Mouse (Mus musculus): ENCODE results near the gene Zc3h14. TPM values are rescaled to one million over a fixed set of nuclear protein-coding genes. Genes with fewer than 3 reads are reported as not detected.

The Zc3h14 gene
- total and polyA plus RNA-seq, 2 experiments from 2014 or later: 113 to 130 TPM

DNA sequence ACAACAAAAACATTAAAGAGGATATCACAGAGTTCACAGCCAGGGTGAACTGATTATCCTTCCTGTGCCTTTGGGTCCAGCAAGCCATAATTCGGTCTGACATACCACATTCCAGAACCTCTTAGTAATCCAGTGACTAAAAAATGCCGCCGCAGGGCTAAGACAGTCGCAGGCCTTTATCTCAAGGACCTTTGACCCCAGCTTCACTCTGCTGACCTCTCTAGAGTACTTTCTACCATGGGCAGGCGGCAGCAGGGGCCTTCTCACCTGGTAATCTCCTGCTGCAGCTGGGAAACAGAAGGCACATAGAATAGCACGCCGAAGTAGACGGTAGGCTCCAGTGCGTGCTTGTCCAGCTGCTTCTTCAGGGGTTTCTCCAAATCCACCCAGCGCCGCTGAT, 32.0 kb upstream of the Zc3h14 start:
- no peak overlapping the region for H3K4me3 ChIP-seq (ENCODE audit: low read depth, low read length)
- no peaks in the 10 kb centered on the region for H3K27me3 ChIP-seq (ENCODE audit: insufficient read depth, low read length)
- DNase-seq: no peak
- ATAC-seq: no peak
- no peaks in the 10 kb centered on the region for H3K9me3 ChIP-seq (ENCODE audit: low read length)
- no peak overlapping the region for H3K9ac ChIP-seq
- no peak overlapping the region for H3K4me2 ChIP-seq (ENCODE audit: low read depth)
- no peak for TF ChIP-seq CTCF (IDR thresholded peaks at IDR 0.05; ENCODE audit: low read depth)
- H3K4me1 ChIP-seq (ENCODE audit: insufficient read depth): no peaks in the 10 kb centered on the region
- no peaks in the 10 kb centered on the region for H3K36me3 ChIP-seq (ENCODE audit: insufficient read depth)
- H3K27ac ChIP-seq (ENCODE audit: low read depth, low read length): no peak overlapping the region
- WGBS: 41% methylated on average over 11 of the region's 11 CpGs

DNA sequence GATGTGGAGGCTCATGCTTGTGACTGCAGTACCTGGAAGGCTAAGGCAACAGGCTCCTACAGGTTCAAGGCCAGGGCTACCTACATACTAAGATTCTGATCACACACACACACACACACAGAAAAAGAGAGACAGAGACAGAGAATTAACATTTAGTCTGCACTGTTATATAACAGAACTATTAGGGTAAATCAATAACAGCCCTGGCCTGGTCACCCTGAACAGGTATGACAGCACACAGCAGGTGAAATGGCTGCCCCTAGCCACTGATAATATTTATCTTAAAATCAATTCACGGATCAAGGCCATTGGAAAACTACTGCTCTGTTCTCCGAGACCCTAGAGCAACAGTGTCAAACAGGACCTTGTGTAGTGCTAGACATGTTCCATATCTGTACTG, 30.6 kb upstream of the Zc3h14 start:
- no peak overlapping the region for H3K4me2 ChIP-seq (ENCODE audit: low read depth)
- H3K36me3 ChIP-seq (ENCODE audit: insufficient read depth): no peaks in the 10 kb centered on the region
- DNase-seq (no peak), ATAC-seq (no peak)
- H3K9me3 ChIP-seq (ENCODE audit: low read length): no peaks in the 10 kb centered on the region
- TF ChIP-seq CTCF (IDR thresholded peaks at IDR 0.05; ENCODE audit: low read depth): no peak
- H3K27ac ChIP-seq (ENCODE audit: low read depth, low read length): no peak overlapping the region
- WGBS: 94% methylated on average over 2 of the region's 2 CpGs
- peaks cover 8% of the 10 kb centered on the region; the same call in 1 of the 2 replicates for H3K4me1 ChIP-seq (ENCODE audit: insufficient read depth)
- H3K4me3 ChIP-seq (ENCODE audit: low read depth, low read length): no peak overlapping the region
- H3K9ac ChIP-seq: no peak overlapping the region
- H3K27me3 ChIP-seq (ENCODE audit: insufficient read depth, low read length): no peaks in the 10 kb centered on the region

DNA sequence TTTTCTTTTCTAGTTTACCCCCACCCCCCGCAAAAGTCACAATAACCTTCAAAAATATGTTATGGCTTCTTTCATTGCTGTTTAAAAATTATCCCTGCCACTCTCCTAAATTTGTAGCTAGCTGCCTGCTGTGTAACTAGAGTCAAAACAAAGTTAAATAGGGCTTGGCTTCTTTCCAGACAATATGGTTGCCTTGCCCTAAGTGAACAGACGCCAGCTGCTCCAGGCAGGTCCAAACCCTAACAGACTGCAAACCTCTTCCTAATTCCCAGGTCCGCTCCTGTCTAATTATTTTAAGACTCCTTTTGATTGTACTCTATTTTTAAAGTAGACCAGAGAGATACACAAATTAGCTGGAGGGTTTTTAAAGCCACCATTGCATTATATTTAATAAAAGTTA, 26.1 kb upstream of the Zc3h14 start:
- H3K36me3 ChIP-seq (ENCODE audit: insufficient read depth): no peaks in the 10 kb centered on the region
- H3K9me3 ChIP-seq (ENCODE audit: low read length): no peaks in the 10 kb centered on the region
- no peaks in the 10 kb centered on the region for H3K27me3 ChIP-seq (ENCODE audit: insufficient read depth, low read length)
- no peak overlapping the region for H3K4me2 ChIP-seq (ENCODE audit: low read depth)
- no peak overlapping the region for H3K9ac ChIP-seq
- no peak for TF ChIP-seq CTCF (IDR thresholded peaks at IDR 0.05; ENCODE audit: low read depth)
- WGBS: 26% methylated on average over 3 of the region's 3 CpGs
- H3K27ac ChIP-seq (ENCODE audit: low read depth, low read length): no peak overlapping the region
- ATAC-seq (peak; percentile 64; the same call in 1 of the 2 replicates), DNase-seq (peak; percentile 41)
- no peak overlapping the region for H3K4me3 ChIP-seq (ENCODE audit: low read depth, low read length)
- H3K4me1 ChIP-seq (ENCODE audit: insufficient read depth): peaks cover 8% of the 10 kb centered on the region; the same call in 1 of the 2 replicates

DNA sequence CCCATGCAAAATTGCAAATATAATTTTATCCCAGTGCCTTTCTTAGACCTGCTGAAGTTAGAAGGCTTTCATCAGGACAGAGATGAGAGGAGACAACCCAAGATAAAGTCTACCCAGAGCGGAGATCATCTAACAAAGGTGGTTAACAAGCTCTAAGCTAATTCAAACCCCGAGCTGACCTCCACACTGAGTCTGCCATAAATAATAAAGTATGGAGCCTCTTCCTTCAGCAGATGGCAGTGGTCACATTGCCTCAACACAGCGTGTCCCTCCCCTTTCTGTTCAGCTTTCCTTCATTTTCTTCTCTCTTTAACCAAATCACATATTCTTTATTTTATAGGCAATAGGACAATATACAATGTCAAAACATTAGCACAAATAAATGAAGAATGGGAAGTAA, 25.7 kb upstream of the Zc3h14 start:
- Histone ChIP-seq H3K9ac (no peak overlapping the region), H3K36me3 (ENCODE audit: insufficient read depth) (no peaks in the 10 kb centered on the region), H3K4me2 (ENCODE audit: low read depth) (no peak overlapping the region), H3K4me1 (ENCODE audit: insufficient read depth) (peaks cover 8% of the 10 kb centered on the region; the same call in 1 of the 2 replicates), H3K9me3 (ENCODE audit: low read length) (no peaks in the 10 kb centered on the region), H3K27ac (ENCODE audit: low read depth, low read length) (no peak overlapping the region), H3K27me3 (ENCODE audit: insufficient read depth, low read length) (no peaks in the 10 kb centered on the region), H3K4me3 (ENCODE audit: low read depth, low read length) (no peak overlapping the region)
- DNase-seq (no peak), ATAC-seq (no peak)
- TF ChIP-seq CTCF (IDR thresholded peaks at IDR 0.05; ENCODE audit: low read depth): no peak
- 38% methylated on average over 3 of the region's 3 CpGs for WGBS

DNA sequence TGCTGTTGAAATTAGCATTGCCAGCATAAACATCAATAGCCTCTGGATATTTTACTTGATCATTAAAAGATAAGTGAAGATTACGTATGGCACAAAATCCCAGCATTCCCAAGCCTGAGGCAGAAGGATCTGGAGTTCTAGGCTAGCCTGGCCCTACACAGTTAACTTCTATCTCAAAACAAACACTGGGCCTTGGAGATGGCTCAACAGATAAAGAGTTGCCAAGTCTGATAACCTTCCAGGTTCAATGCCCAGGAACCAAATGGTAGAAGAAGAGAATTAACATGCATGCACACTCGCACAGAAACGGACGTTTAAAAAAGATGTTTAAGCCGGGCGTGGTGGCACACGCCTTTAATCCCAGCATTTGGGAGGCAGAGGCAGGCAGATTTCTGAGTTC, 22.5 kb upstream of the Zc3h14 start:
- no peaks in the 10 kb centered on the region for H3K36me3 ChIP-seq (ENCODE audit: insufficient read depth)
- no peak for ATAC-seq
- H3K4me2 ChIP-seq (ENCODE audit: low read depth): no peak overlapping the region
- WGBS: 94% methylated on average over 7 of the region's 7 CpGs
- H3K27me3 ChIP-seq (ENCODE audit: insufficient read depth, low read length): no peaks in the 10 kb centered on the region
- H3K4me1 ChIP-seq (ENCODE audit: insufficient read depth): peaks cover 8% of the 10 kb centered on the region; the same call in 1 of the 2 replicates
- no peak for DNase-seq
- TF ChIP-seq CTCF (IDR thresholded peaks at IDR 0.05; ENCODE audit: low read depth): no peak
- H3K27ac ChIP-seq (ENCODE audit: low read depth, low read length): no peak overlapping the region
- H3K4me3 ChIP-seq (ENCODE audit: low read depth, low read length): no peak overlapping the region
- no peaks in the 10 kb centered on the region for H3K9me3 ChIP-seq (ENCODE audit: low read length)
- H3K9ac ChIP-seq: no peak overlapping the region

DNA sequence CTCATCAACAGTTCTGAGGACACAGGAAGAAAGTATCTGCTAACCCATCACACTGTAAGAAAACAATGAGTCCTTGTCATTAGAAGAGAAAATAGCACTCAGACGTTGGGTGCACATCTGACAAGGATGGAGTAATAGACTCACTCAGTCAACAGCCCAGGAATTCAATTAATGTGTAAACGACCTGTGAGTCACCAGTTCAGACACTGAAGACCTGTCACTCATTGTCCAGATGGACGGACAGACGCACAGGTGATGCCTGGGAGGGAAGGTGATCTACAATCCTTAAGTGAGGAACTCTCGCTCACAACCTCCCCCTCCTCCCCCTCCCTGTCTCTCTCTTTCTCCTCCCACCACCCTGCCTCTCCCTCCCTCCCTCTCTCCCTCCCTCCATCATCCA, 21.8 kb upstream of the Zc3h14 start:
- no peak overlapping the region for H3K4me2 ChIP-seq (ENCODE audit: low read depth)
- no peaks in the 10 kb centered on the region for H3K27me3 ChIP-seq (ENCODE audit: insufficient read depth, low read length)
- DNase-seq (no peak), ATAC-seq (no peak)
- no peak for TF ChIP-seq CTCF (IDR thresholded peaks at IDR 0.05; ENCODE audit: low read depth)
- no peak overlapping the region for H3K4me3 ChIP-seq (ENCODE audit: low read depth, low read length)
- 72% methylated on average over 5 of the region's 5 CpGs for WGBS
- no peak overlapping the region for H3K9ac ChIP-seq
- H3K27ac ChIP-seq (ENCODE audit: low read depth, low read length): no peak overlapping the region
- no peaks in the 10 kb centered on the region for H3K36me3 ChIP-seq (ENCODE audit: insufficient read depth)
- peaks cover 8% of the 10 kb centered on the region; the same call in 1 of the 2 replicates for H3K4me1 ChIP-seq (ENCODE audit: insufficient read depth)
- no peaks in the 10 kb centered on the region for H3K9me3 ChIP-seq (ENCODE audit: low read length)

DNA sequence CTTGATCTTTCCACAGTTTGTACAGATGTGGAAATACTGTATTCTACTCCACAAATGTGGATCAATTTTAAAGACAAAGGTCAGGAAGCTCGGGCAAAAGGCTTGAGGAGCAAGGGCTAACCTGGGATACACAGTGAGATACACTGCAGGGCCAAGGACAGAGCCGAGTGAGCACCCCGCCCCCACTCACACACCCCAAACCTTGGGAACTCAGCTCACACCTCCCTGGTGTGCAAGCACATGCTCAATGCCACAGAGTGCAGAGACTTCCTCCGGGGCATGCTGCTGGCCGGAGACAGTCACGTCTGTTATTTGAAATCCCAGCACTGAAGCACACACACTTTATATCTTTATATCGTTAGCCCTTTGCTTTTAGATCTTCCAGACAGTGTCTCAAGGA, 20.7 kb upstream of the Zc3h14 start:
- no peak for TF ChIP-seq CTCF (IDR thresholded peaks at IDR 0.05; ENCODE audit: low read depth)
- no peaks in the 10 kb centered on the region for H3K27me3 ChIP-seq (ENCODE audit: insufficient read depth, low read length)
- H3K4me2 ChIP-seq (ENCODE audit: low read depth): no peak overlapping the region
- H3K9ac ChIP-seq: no peak overlapping the region
- H3K27ac ChIP-seq (ENCODE audit: low read depth, low read length): no peak overlapping the region
- no peak overlapping the region for H3K4me3 ChIP-seq (ENCODE audit: low read depth, low read length)
- H3K36me3 ChIP-seq (ENCODE audit: insufficient read depth): no peaks in the 10 kb centered on the region
- WGBS: 88% methylated on average over 7 of the region's 7 CpGs
- no peak for ATAC-seq
- no peaks in the 10 kb centered on the region for H3K9me3 ChIP-seq (ENCODE audit: low read length)
- no peak for DNase-seq
- H3K4me1 ChIP-seq (ENCODE audit: insufficient read depth): 0 out of 2 replicates have a peak, but pooled peaks cover under 1% of the 10 kb centered on the region

DNA sequence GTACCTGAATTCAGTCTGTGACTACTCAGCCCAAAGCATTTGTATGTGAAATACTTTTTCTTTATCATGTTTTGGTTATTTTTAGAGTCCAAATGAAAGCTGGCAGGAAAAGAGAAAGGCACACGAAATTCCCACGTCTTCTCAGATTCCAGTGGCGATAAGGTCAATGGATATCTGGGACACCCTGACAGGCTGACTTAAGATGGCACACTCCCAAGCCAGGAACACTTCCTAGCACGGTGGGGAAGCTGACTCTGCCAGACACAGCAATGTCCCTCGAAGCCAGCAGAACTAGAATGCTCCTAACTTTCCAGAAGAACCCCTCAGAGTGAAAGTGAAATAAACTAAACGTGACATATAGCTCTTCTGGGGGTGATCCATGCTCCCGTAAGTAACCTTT, 19.6 kb upstream of the Zc3h14 start:
- TF ChIP-seq CTCF (IDR thresholded peaks at IDR 0.05; ENCODE audit: low read depth): no peak
- Histone ChIP-seq H3K9ac (no peak overlapping the region), H3K4me1 (ENCODE audit: insufficient read depth) (no peaks in the 10 kb centered on the region), H3K27ac (ENCODE audit: low read depth, low read length) (no peak overlapping the region), H3K9me3 (ENCODE audit: low read length) (no peaks in the 10 kb centered on the region), H3K27me3 (ENCODE audit: insufficient read depth, low read length) (no peaks in the 10 kb centered on the region), H3K36me3 (ENCODE audit: insufficient read depth) (no peaks in the 10 kb centered on the region), H3K4me3 (ENCODE audit: low read depth, low read length) (no peak overlapping the region), H3K4me2 (ENCODE audit: low read depth) (no peak overlapping the region)
- DNase-seq: no peak
- ATAC-seq: no peak
- 84% methylated on average over 7 of the region's 7 CpGs for WGBS

Measured in forebrain, postnatal 0 days (tissue).